Comparison of ENCODE assay signal across 8 mouse cellular contexts in genomic region chr12:4038061-4039041, GRCm38 (mm10). TPM values are rescaled to one million over a fixed set of nuclear protein-coding genes. Genes with fewer than 3 reads are reported as not detected.
DNase-seq lines count a peak whose midpoint lies in the region; ATAC-seq and TF ChIP-seq lines count a peak whose summit lies in the region.

Gene Efr3b, minus strand, starts transcription at chr12:4038915.

- 0 out of 2 replicates have a peak, but pooled peaks cover 3% of the 10 kb centered on the region for H3K27me3 ChIP-seq in hindbrain, embryonic 15.5 days

- intact Hi-C loops in gastrocnemius, adult 2 months (cut with DNase I): loop anchor here (2.0 to 5.0 kb wide), 2 partner anchors 32 to 56 kb away; no protein-coding TSS in a partner anchor

- H3K4me3 ChIP-seq in gastrocnemius, adult 2 months: peak within 1 kb of the TSS; percentile 94
- H3K4me3 ChIP-seq in hindbrain, embryonic 15.5 days: peak within 1 kb of the TSS; percentile 95

- ATAC-seq in hindbrain, embryonic 15.5 days (ENCODE audit: low FRiP score, low read depth): peak; percentile 96

- peak within 1 kb of the TSS; percentile 67 for H3K4me2 ChIP-seq in hindbrain, embryonic 15.5 days

- H3K9ac ChIP-seq in hindbrain, embryonic 15.5 days: peak within 1 kb of the TSS; percentile 80

- peak; percentile 42 for TF ChIP-seq CTCF in gastrocnemius, adult 2 months (IDR thresholded peaks at IDR 0.05)

- H3K36me3 ChIP-seq in hindbrain, embryonic 15.5 days: no peaks in the 10 kb centered on the region

- peak within 1 kb of the TSS; percentile 81 for H3K27ac ChIP-seq in gastrocnemius, adult 2 months
- peak within 1 kb of the TSS; percentile 86 for H3K27ac ChIP-seq in hindbrain, embryonic 15.5 days (replicated peaks)

- under 1% methylated on average over 67 of the region's 78 CpGs for whole genome bisulfite sequencing in hindbrain, embryonic 15.5 days

- H3K4me1 ChIP-seq in hindbrain, embryonic 15.5 days (replicated peaks): peaks cover 33% of the 10 kb centered on the region

- H3K9me3 ChIP-seq in hindbrain, embryonic 15.5 days: no peaks in the 10 kb centered on the region

- peak; percentile 53 for DNase-seq in T-cell, adult 2 months (ENCODE audit: low spot score)
- DNase-seq in cerebellum, postnatal 36 days: peak; percentile 82 to 87
- peak; percentile 88 for DNase-seq in gastrocnemius, adult 2 months
- DNase-seq in layer of hippocampus, postnatal 25 days (ENCODE audit: extremely low spot score in 1 of 2, low spot score in 1 of 2): peak; percentile 71
- DNase-seq in lung, postnatal 10 days: peak; percentile 85
- peak; percentile 61 for DNase-seq in retina, adult 2 months (ENCODE audit: low read depth, low spot score)
- peak; percentile 85 for DNase-seq in thymus, postnatal 25 days

RNA-seq across cellular contexts. Expression of gene Efr3b, which starts in this region (rescaled TPM):
- 1 to 10 TPM; 5.5 to 8.3 TPM for total RNA-seq in gastrocnemius, adult 2 months (2021)
- polyA plus RNA-seq in hindbrain, embryonic 15.5 days (2015; fragmentation: Nextera tagmentation; extraction: Ambion mirVana): 38.6 and 42.1 TPM in 2 replicates
- 10 to 100 TPM; 85.6 to 91.8 TPM for total RNA-seq in layer of hippocampus, postnatal 25 days (2021)

Comparison
In these comparisons a context has a peak if more than half of its experiments do, and no peak if none do; other contexts are left out.
1. Peak in every context shown above with its lines: DNase-seq, ATAC-seq, H3K4me3 ChIP-seq and H3K27ac ChIP-seq.
2. RNA of gene Efr3b (total RNA-seq): 85.6 to 91.8 TPM in layer of hippocampus, postnatal 25 days; 5.5 to 8.3 TPM in gastrocnemius, adult 2 months; every median in the first group is over 4 times any median in the second.